Mouse (Mus musculus): ENCODE measurements around the gene Il10.
"Not testable (repeated sequence)": the region's sequence is repeated elsewhere in the genome, so short reads cannot be mapped to it uniquely, and the experiment has no call there.

Gene Il10

GRCm38 (mm10) chr1:131020425-131021310 lies 1.0 kb downstream of the Il10 start:
- DNase-seq: no peak

- no peak for DNase-seq
Observed at GRCm38 (mm10) chr1:131021438-131021837, 1.8 kb downstream of the Il10 start.

GRCm38 (mm10) chr1:131021900-131022590 lies 2.4 kb downstream of the Il10 start:
- no peak for DNase-seq

GRCm38 (mm10) chr1:131022591-131023249 lies 3.1 kb downstream of the Il10 start:
- DNase-seq: no peak

GRCm38 (mm10) chr1:131023250-131023858 lies 3.7 kb downstream of the Il10 start:
- not testable (repeated sequence) for DNase-seq

GRCm38 (mm10) chr1:131024900-131025842 lies 5.5 kb downstream of the Il10 start:
- no peak for DNase-seq

GRCm38 (mm10) chr1:131025843-131026190 lies 6.2 kb downstream of the Il10 start:
- DNase-seq: no peak

- DNase-seq: no peak
Observed at GRCm38 (mm10) chr1:131029215-131029614, 9.6 kb downstream of the Il10 start.

GRCm38 (mm10) chr1:131030261-131030660 lies 10.6 kb downstream of the Il10 start:
- DNase-seq: no peak

GRCm38 (mm10) chr1:131031267-131031666 lies 11.6 kb downstream of the Il10 start:
- DNase-seq: no peak

- no peak for DNase-seq
Observed at GRCm38 (mm10) chr1:131038001-131038400, 18.4 kb downstream of the Il10 start.

- no peak for DNase-seq
Observed at GRCm38 (mm10) chr1:131038415-131039017, 18.9 kb downstream of the Il10 start.

GRCm38 (mm10) chr1:131039479-131039878 lies 19.8 kb downstream of the Il10 start:
- no peak for DNase-seq

- DNase-seq: no peak
Observed at GRCm38 (mm10) chr1:131042263-131042662, 22.6 kb downstream of the Il10 start.

GRCm38 (mm10) chr1:131042721-131043120 lies 23.1 kb downstream of the Il10 start:
- DNase-seq: no peak

GRCm38 (mm10) chr1:131043636-131044035 lies 24.0 kb downstream of the Il10 start:
- no peak for DNase-seq

GRCm38 (mm10) chr1:131045723-131046355 lies 26.2 kb downstream of the Il10 start:
- DNase-seq: no peak

- no peak for DNase-seq
Observed at GRCm38 (mm10) chr1:131046607-131047006, 27.0 kb downstream of the Il10 start.

GRCm38 (mm10) chr1:131048121-131048863 lies 28.6 kb downstream of the Il10 start:
- no peak for DNase-seq

- DNase-seq: no peak
Observed at GRCm38 (mm10) chr1:131048946-131049345, 29.3 kb downstream of the Il10 start.

All from right cerebral cortex, adult 18-20 months (tissue).